Mouse (Mus musculus) hindlimb bud, embryonic 11.5 days (tissue): ENCODE measurements around the gene Tlr12.
"Not testable (repeated sequence)": the region's sequence is repeated elsewhere in the genome, so short reads cannot be mapped to it uniquely, and the experiment has no call there.

Experiments used
- DNase-seq: peaks from one replicate; pipeline ENCODE4 v3.0.0-alpha.2; 2012; ENCODE audit warnings: low read depth, low spot score; ENCODE audit errors: extremely low spot score

The Tlr12 gene

DNA sequence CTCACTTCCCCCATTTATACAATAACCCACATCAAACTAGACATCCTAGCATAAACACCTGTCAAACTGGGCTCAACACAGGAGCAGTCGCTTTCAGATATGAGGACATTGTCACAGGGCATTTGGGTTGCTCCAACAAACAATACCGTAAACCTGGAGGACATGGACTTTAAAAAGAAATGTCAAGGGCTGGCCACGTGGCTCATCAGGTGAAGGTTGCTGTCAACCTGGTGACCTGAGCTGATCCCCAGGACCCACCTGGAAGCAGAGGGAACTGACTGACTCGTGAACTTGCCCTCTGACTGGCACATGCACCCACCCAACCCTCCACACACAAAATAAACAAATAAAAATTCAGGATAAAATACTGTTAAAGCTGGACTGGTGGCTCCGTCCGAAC is 2.2 kb upstream of the Tlr12 start:
- DNase-seq = no peak

DNA sequence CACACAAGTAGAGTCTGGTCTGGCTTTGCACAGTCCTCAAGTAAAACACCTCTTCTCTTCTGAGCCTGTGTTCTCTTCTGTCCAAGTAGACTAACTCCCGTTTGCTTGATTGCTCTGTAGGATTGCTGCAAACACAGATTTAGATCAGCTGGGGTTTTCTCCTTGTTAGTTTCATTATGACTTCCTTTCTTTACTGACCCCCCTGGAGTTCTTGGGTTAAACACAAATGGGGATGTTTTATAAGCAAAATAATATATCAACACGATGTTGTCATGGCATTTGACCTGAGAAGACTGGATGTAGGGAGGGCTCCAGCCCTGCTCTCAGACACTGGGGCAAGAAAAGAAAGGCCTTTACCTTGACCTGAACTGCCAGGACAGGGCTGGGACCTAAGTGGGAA is 544 bp upstream of the Tlr12 start:
- DNase-seq = no peak

DNA sequence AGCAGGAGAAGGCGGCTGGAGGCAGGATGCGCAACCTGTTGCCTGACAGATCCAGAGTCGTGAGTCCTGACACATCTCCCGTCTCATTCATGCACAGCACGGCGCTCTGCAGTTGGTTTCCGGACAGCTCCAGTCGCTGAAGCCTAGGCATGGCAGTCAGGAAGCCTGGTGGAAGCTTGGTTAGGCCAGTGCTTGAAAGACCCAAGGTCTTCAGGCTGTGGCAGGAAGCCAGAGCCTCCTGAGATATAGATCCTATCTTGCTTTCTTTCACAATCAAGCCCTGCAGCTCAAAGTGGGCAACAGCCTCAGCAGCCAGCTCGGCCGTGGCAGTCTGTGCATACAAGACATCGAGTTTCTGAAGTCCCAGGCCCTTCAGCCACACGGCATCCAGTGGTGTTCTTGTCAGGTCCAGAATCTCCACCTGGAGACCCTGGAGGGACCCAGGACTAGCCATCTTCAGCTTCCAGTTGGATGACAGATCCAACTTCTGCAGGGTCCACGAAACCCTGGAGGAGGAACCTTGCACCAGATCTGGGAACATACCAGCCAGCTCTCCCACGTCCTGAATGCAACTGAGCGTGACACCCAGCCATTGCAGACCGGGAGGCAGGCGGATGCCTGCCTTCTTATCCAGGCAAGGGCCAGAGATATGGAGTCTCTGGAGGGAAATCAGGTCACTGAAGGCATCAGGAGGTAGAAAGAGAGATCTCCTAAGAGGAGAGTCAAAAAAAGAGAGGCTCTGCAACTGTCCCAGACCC is 877 bp downstream of the Tlr12 start:
- DNase-seq = no peak

DNA sequence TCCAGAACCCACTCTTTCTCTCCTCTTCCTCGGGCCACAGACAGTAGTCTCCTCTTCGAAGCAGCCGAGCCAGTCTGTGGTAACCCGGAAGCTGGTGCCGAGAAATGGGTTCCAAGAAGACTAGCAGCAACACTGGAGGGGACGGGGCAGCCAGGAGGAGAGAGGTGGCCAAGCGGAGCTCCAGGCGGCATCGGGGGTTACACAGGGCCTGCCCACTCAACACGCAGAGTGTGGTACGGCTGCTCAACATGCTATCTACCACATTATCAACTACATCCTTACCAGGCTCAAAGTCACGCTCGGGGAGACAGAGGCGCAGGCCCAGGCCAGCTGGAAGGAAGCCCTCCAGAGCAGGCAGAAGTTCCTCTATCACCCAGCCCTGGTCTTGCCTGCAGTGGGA is 2.7 kb downstream of the Tlr12 start:
- DNase-seq = no peak

DNA sequence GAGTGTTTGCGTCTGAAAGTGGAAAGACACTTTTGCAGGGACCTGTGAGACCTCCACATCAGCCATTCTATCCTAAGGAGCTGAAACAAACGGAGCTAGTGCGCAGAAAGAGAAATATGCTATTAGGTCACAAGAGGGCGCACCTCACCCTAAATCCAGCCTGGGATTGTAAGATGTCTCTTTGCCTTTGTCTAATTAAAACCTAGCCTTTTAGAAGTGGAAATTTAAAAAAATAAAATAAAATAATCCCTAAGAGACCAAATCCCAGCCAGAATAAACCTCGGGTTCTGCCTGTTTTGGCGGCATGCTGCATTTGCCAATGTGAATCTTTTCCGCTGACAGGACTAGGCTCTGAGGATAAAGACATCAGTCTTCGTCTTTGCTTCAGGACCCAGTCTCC is 5.1 kb downstream of the Tlr12 start:
- DNase-seq = peak; percentile 58

DNA sequence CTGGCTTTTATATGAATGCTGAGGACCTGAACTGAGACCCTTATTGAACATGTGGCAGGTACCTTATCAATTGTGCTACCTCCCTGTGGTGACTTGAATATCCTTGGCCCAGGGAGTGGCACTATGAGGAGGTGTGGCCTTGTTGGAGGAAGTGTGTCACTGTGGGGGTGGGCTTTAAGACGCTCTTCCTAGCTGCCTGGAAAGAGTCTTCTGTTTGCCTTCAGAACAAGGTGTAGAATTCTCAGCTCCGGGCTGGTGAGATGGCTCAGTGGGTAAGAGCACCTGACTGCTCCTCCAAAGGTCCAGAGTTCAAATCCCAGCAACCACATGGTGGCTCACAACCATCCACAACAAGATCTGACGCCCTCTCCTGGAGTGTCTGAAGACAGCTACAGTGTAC is 6.7 kb downstream of the Tlr12 start:
- not testable (repeated sequence) for DNase-seq

DNA sequence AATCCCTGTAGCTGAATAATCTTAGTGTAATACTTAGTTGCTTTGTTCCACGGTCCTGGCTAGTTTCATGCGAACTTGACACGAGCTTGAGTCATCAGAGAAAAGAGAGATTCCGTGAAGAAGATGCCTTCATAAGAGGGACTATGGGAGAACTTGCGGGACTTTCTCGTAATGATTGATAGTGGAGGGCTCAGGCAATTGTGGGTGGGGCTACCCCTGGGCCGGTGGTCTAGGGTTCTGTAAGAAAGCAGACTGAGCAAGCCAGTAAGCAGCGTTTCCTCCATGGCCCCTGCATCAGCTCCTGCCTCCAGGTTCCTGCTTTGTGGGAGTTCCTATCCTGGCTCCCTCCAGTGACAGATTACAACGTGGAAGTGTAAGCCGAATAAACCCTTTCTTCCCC is 7.7 kb downstream of the Tlr12 start:
- DNase-seq = no peak

DNA sequence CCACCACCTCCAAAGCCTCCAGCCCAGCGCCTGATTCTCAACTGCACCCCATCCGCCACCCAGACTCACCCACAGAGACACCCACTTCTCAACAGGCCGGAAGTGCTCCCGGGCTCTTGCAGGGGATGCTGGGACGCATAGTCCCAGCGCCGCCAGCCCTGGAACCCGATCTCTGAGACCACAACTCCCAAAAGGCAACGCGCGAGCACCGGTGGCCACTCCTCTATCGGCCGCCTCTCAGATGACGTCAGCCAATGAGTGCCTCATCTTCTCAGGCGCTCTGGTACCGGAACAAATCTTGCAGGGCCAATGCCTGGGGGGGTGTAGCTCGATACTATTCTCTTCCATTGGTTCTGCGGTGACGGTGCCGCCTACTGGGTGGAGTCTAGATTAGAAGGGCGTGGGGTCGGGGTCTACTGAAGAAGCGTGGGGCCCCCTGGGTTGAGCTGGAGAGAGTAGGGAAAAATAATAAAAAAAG is 8.5 kb downstream of the Tlr12 start, which contains the start of gene Zscan20:
Gene Zscan20 (minus strand): TSS at position 174 of the 478 bp plus-strand sequence.
- DNase-seq = peak; percentile 93

DNA sequence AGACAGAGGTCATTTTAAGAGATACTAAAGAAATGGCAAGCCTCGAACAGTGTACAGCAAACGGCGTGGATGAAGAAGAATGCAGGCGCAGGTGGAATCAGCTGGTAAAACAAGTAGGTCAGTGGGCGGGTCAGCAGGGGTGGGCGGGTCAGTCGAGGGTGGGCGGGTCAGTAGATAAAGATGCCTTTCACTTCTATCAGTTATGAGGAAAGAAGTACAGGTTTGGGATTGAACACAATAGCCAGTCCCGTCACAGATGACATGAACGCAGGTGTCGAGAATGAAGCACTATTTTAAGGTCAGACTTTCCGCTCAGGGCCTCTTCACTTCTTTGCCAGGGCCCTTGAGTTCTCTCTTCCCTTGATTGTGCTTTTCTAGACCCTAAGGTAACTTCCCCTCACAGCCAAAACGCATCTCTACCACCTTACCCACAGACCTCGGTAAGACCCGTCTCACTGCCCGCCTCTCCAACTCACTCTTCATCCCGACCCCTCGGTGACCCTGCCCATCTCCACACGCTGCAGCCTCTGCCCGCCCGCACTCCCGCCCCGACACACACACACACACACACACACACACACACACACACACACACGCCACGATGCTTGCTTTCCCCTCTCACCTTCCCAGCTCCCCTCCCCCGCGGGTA is 9.0 kb downstream of the Tlr12 start:
- DNase-seq = no peak

DNA sequence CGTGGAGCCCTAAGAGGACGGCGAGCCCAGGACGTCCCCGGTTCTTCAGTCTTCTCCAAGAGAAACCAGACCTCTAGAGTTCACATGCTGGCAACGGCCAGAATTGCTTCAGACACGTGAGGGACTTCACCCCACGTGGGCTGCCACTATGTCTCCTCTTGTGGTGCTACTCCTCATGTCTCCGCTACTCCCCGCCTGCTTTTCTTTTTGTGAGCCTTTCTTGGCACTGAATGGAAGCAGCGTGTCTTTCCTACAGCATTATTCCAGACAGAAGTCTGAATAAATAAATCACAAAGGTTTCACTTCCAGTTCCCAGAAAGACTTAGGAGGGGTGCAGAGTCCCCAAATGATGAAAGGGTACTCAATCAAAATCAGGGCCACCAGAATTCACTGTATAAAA is 10.8 kb downstream of the Tlr12 start:
- DNase-seq = no peak

DNA sequence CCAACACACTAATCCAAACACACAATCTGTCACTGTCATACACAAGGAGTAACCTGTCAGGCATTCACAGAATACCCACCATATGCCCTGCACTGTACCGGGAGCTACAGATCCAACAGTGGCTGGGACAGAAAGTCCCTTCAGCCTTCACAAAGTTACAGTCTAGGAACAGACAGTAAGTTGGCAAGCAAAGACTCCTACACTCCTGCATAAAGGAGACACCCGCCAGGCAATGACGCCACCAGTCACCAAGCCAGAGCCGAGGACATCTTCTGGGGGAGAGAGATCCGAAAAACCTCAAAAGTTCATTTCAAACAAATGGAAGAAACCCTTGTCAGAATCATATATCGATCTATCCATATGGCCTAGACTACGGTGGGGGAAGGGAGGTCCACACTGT is 11.8 kb downstream of the Tlr12 start:
- DNase-seq = no peak

DNA sequence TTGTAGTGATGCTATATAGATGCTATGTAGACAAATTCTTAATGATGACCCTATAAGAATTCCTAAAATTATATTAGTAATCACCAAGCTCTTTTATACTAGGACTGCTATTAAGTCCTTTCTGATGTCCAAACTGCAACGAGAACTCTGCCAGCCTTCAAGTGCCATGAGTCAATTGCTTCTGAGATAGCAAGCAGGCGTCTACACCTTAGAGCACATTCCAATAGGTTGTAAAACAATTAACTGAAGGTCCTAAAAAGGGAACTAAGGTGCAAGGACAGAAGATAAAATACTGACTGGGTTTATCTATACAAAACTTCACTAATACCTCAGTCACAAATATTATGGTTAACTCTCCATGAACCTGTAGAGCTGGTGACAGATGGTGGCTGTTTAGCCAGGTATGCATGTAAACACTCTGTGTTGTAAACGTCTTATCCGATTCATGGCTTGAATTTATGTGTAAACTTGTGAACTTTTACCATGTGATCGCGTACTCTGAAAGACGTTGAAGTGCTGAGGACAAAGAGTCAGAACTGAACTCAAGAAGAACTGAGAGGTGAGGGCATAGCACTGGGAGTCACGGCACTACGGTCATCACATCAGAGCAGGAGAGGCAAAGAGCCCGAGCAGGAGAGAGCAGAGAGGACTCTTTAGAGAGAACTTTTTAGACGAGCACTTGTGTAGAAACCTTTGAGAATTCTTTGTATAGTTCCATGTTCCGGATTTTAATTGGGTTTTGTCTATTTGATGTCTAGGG is 20.4 kb downstream of the Tlr12 start:
- DNase-seq = no peak

DNA sequence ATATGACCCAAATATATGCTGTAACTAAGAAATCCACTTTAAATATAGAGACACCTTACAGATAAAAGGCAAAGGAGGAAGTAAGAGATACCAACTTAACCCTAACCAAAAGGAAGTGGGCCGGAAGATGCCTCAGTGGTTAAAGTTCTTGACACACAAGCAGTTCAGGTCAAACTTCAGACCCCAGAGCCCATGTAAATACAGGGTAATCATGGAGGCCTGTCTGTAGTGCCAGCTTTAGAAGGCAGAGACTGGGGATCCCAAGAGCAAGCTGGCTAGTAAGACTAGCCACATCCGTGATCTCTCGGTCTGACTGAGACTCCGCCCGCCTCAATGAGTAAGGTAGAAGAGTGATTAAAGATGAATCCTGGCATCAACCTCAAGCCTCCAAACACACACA is 24.4 kb downstream of the Tlr12 start:
- DNase-seq = no peak

DNA sequence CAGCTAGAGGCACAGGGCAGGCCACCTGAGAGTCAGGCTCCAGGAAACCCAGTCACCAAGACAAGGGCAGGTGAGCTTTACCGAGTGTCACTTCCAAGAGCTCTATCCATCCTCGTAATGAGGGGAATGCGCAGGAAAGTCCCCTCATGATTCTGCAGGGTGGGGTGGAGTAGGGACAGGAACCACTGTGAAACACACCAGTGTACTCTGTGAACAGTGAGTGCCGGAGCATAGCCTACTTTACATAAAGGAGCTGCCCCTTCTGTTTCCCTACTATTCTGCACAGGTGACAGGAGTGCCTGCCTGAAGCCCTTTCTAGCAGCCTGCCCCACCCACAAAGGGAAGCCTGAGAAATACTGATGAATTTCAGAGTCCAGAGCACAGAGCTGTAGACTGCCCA is 25.1 kb downstream of the Tlr12 start:
- no peak for DNase-seq

DNA sequence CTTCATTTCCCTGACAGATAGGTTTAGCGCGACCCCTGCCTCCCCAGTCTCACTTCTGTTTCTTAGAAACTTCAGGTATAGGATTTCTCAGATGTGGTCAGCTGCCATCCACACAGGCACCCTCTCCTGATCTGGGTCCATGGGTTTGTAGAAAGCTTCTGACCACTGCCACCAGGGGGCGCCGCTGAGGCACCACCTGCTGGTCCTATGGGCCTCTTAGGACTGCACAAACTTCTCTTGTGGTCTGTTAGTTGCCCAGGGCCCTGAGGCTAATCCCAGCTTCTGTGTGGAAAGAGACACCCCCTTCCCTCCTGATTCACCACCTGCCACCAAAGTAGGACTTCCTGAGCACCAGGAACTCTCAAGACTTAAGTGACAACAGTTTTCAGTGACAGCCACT is 39.2 kb downstream of the Tlr12 start:
- DNase-seq = no peak

DNA sequence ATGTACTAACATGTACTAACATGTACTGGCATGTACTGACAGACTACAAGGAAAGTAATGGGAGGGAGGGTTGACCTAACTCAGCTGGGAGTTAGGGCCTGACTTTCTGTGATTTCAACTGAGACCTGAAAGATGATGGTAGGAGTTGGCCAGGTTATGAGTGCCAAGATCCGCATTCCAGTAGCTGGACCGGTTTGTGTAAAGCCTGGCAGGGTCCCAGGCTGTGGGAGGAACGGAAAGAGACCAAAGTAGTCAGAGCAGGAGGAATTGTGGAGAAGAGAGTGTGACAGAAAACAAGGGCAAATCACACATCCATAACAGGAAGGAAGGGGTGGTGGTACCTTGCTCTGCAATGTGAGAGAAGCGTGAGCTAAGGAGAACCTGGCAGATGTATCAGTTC is 42.6 kb downstream of the Tlr12 start:
- DNase-seq = no peak
